Mouse (Mus musculus) liver (tissue): ENCODE results near the gene Rpgr.
A peak's percentile ranks its signal among the peaks of the same experiment; 100 is the strongest.

Experiments
- DNase-seq: peaks from one replicate; pipeline ENCODE4 v3.0.0-alpha.2; 2020; ENCODE audit warnings: mixed read lengths

The Rpgr gene

DNA sequence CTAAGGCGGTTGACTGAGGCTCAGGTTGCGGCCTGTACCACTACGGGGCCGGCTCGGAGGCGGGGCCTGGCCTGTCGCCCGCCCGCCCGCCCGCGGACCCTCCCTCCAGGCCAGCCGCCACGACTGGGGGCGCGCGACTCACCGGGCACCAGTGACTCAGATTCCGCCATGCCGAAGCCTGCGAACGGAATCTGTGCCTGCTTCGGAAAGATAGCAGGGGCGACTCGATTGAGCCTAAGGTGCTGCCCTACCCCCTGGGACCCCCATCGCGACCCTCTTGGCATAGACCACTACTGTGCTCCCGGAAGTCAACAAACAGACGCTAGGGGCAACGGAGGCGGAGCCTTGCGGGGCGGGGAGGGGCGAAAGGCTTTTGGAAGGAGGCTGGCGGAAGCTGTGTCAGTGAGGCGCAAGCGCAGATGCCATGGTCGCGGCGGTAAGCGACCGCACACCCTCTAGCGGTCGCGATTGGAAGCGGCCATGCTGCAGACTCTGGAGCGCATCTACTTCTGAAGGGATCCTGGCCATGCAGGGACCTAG is at the start of gene Rpgr:
TSS of gene Rpgr (minus strand) at position 511 of the 540 bp plus-strand sequence.
- peak; percentile 90 for DNase-seq

DNA sequence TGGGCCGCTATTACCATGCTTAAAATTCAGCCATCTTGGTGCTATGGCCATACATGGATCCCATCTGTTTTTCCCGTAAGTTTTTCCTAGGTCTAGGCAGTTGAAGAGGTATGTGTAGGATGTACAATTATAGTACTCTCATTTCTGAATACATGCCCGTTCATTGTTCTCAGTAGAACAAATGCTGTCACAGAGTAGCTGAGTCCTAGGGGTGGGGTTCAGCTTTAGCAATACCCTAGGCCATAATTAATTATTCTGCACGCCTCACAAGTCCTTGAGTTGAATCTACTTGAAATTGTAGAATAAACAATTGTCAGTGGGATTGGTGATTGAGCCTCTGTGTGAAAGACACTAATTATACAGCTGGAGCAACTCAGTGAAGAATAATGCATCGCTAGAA is 41.5 kb upstream of the Rpgr start:
- DNase-seq, result no peak

DNA sequence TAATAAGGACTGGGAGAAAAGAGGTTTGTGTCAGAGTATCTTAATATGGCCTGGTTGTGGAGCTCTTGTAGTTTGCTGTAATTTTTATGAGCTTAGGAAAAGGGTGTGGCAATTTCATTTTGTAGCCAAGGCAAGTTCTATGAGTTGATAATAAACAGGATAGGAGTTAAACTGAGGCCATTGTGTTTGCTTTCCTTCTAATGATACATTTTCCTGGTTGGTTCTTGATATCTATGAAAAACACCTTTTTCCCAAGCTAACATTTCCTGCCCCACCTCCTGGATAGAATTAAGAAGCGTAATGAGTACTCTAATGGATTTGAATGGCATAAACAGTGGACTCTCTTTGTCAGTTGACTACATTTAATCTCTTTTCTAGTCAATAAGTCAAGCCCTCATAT is 41.1 kb upstream of the Rpgr start:
- DNase-seq, result no peak

DNA sequence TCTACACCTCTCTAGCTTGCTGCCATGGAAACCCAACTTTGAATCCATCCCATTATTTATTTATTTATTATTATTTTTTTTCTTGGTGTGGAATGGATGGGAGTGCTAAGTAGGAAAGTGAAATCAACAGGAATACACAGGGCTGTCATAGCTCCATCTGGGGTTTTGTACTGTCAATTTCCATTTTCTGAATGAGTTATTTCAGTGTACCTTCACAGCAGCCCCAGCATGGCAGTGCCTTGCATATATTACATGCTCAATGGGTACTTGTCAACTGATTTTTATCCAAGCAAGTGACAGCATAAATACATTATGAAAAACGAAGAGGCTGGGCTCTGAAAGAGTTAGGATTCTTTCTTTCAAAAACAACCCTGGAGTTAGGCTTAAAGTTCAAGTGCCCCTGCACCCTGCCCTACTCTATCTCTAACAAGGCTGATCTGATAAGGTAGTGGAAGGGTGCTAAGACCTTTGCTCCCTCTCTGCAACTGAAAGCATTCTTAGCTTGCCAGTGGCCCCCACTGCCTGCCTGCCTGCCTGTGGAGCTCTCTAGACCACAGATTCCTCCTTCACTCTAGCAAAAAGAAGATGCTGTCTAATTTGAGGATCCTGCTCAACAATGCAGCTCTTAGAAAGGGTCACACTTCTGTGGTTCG is 35.3 kb upstream of the Rpgr start, which contains the start of gene Otc:
TSS of gene Otc (plus strand) at position 454 of the 653 bp plus-strand sequence.
- DNase-seq, result peak; percentile 4

DNA sequence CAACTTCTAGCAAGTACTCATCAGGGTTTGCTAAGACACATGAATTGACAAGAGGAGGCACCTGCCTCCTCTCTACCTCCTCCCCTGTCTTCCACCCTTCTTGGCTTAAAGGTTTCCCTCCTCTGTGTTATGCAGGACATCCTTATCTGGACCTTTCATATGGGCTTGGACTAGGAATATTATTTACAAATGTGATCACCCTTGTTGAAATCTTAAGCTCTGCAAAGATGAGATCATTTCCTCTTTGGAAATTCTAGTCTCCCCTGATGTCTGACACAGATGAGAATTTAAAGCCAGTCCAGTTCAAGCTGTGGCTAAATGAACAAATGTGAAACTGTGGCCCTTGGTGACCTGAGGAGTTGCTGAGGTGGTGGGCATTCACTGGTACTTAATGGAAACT is 34.6 kb upstream of the Rpgr start:
- DNase-seq, result no peak

DNA sequence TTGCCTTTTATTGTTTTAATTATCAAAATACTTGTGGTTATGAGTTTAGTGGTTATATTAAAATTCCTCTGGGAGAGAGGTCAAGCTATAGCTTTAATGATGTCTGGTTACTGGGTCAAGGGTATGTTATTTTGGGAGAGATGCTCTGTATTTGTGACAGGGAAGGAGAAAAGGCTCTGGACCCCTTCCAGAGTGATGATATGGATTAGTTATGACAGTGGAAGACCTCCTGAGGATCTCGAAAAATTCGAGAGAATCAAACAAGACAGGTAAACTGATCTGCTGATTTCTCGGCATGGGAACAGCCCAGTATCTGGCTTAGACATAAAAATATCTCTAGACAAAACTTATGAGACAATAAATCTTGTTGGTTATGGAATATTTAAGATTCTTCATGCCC is 27.2 kb upstream of the Rpgr start:
- DNase-seq, result no peak

DNA sequence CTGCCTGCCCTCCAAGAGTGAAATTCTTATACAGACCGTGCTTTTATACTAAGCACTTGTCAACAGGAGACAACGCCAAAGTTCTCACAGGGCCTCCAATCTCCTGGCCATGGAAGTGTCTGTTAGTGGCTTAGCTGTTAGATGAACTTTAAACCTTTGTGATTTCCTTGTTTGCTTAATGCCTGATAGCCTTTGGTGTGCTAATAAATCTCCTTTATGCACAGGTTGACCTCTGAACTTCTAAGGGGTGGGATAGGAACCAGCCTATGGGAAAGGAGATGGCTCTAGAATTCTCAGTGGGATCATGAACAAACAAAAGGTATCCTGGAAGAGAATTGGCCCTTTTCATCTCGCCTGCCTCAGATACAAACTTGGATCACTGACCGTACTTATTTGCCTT is 22.8 kb upstream of the Rpgr start:
- DNase-seq, result no peak

DNA sequence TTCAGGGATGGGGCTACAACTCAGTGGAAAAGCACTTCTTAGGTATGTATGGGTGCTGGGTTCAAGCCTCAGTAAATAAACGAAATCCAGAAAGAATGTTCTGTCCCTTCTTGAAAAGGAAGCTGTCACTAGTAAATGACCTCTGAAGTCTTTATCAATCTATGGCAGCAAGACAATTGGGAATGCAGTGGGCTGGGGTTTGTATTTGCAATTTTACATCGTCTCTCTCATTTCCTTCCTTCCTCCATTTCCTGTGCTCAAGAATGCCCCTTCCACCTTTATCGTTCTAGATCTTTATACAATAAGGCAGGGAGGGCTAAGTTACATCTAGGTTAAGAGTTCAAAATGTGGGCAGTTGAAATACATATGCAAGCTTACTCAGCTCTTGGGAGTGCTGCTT is 17.9 kb upstream of the Rpgr start:
- DNase-seq, result no peak

DNA sequence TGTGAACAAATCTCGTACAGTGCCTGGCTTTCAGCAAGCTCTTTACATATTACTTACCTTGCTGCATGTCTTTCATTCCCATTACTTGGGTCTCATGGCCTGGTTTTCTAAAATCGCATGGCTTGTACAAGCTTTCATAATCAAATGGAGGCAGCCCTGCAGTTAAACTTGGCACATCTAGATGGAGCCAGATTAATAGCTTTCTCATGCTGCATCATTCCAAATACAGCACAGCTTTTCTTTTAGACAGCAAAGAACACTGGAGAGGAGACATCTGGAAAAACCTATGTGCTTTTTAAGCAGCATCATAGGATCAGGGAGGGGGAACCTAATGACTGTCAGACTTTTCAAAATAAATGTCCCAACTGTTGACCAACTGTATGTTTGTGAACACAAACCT is 16.3 kb upstream of the Rpgr start:
- no peak for DNase-seq

DNA sequence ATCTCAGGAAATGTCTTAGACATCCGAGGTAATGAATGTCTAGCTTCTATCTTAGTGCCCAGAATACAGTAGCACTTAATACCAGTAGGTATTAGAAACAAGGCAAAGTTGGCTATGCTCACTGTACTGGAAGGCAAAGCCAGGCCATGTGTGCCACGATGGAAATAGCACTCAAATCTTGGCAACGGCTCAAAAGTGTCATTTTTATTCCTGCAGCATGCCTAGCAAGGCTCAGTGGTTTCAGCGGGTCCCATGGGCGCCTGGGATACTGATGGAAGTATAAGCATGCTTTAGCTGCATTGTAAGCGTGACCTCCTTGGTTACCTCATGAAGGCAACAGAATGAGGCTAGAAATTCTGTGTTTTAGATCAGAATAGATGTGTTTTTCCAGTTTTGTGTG is 2.6 kb upstream of the Rpgr start:
- DNase-seq, result no peak

DNA sequence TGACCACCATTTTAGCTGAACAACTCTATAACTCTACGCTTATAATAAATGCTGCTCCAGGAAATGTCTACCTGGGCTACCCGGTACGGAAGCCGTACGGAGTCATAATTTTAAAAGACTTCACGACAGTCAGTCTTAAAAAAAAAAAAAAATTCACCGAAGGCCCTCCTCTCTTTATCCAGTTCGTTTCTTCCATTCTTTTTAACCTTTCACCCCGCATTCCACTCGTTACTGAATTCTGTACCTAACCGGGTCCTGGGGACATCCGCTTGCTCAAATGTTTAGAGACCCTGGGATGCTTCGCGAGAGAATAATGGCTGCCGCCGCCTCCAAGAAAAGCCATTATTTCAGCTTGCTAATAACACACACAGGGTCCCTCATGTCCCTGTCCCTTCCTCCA is 748 bp downstream of the Rpgr start:
- DNase-seq, result peak; percentile 8

DNA sequence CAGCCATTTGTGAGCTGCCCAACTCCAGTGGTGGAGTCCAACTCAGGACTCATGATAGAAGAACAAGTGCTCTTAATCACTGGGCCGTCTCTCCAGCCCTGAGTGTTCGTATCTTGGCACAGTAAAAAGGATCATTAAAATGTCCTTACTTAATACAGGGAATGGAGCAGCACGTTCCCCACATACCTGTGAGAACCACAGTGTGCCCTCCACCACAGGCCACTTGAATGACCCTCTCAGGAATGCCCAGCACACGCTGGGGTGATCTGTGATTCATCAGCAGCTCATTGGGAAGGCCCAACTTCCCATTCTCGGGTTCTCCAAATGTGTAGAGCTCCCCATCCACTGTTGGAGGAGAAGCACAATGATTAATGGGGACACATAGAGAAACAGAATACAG is 10.8 kb downstream of the Rpgr start:
- no peak for DNase-seq

DNA sequence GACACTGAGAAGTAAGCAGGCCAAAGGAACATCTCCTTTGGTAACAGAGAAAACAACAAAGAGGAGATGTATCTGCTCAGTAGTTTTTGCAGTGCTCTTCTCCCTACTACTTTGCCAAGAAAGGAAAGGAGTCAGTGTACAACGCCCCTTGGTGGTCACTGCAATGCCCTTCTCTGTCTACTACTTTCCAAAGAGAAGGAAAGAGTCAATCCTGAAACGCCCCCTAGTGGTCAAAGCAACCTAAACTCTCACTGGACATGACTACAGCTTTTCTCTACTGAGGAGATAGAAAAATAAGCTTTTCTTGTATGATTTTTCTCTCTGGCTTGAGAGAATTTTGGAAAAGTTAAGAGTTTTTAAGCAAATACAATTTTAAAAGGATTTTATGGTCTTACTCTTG is 15.4 kb downstream of the Rpgr start:
- DNase-seq, result peak; percentile 29

DNA sequence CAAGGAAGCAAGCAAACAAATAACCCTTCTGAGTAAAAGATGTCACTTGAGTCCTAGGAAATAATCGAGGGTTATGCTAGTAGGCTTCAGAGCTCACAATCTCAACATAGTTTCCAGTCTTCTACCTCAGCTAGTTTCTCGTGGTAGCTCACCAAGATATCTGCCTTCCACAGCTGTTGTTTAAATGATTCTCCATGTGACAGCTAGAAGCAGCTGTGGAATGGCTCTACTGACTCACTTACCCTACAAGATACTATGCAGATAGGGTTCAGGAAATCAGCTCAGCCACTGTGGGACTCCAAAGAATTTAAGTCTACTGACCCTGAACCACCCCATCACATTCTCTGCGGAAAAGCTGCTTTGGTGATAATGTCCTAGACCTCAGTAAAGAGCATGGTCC is 64.3 kb downstream of the Rpgr start:
- no peak for DNase-seq

DNA sequence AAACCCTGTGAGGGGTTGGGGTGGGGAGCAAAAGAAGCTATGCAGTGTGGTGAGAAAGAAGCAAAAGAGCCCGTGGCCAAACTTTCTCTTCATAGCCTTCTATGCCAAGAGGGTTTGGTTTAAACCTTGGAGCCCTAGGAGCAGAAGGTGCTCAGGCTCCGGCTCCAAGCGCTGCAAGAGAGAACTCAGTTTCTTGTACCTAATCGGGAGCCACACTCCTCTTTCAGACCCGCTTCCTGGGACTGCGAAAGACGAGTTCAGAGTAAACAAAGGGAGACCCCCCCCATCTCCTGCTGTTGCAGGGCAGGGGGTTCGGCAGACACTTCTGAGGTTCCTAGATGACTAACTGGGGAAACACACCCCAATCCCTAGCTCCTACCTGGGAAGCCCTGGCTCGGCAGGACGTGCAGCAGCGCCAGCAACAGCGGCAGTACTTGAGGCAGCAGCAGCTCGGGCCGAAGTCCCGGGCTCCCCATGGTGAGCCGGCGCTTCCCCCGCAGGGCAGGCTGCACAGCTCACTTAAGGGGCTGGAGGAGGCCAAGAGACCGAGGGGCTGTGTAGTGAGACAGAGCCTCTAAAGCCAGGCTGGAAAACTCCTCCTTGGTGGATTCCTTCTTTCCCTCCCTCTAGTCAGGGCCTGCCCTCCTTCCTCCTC is 99.5 kb downstream of the Rpgr start, which contains the start of gene Srpx:
TSS of gene Srpx (minus strand) at position 645 of the 655 bp plus-strand sequence.
- DNase-seq, result peak; percentile 7

DNA sequence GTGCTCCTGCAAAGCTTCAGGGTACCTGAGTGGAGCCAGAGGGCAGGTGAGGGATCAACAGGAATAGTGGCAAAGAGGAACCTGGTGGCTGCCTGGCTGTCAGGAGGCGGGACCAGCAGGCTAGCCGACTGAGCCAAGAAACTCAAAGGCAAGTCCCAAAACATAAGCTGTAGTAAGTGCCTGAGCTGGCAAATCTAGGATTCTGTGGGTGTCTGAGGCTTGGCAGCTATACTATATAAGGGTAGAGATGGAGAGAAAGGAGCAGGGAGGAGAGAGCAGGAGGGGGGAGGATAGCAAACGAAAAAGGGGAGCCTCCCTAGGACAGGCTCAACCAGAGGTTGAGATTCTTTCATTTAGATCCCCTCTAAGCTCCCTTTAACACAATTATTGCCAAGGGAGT is 100.9 kb downstream of the Rpgr start:
- DNase-seq, result no peak

DNA sequence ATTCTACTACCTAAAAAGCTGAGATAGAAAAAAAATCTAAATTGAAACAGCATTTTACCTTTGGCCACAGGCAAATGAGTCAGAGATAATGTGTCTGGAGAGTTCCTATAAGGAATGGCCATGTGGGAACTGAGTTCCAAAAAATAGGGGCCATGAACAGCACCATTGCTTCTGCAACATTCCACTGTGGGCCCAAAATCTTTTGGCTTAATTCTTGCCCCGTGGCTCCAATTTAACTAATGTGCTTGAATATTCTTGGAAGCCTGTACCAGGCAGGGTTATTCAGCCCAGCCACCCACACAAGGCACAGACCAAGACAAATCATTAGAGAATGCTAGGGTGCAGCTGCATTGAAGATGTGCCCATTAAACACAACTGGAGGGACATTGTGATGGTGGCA is 106.0 kb downstream of the Rpgr start:
- no peak for DNase-seq

DNA sequence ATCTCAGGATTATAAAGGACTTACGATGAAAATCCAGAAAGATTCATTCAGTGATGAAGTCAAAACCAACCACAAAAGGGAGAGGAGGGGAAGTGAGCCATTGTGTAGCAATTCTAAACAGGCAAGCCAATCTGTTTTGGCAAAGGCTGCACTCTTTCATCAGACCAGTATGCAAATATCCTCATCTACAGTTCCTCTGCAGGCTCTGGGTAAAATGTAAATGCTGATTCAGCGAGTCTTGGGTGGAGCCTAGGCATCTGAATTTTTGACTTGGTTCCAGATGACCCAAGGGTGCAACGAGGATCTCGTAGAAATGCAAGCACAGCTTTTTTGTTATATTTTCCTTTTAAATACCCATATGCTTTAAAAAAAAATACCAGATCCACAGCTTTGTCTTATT is 108.2 kb downstream of the Rpgr start:
- DNase-seq, result no peak

DNA sequence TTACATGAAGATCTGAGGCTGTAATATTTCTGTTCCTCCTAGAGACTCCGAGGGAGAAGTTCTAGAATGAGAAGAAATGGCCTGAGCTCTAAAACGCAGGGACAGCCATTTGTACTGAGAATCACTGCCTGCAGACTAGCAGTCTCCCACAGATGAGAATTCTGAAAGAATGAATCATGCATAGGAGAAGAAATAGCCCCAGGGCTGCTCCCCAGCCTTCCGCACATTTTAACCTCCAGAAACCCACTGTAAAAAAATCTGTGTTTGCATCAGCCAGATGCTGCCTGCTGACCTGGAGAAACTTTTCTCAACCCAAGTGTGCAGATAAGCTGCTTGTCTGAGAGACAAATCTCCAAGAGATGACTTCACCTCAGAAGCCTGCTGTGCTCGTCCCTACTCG is 111.2 kb downstream of the Rpgr start:
- no peak for DNase-seq

DNA sequence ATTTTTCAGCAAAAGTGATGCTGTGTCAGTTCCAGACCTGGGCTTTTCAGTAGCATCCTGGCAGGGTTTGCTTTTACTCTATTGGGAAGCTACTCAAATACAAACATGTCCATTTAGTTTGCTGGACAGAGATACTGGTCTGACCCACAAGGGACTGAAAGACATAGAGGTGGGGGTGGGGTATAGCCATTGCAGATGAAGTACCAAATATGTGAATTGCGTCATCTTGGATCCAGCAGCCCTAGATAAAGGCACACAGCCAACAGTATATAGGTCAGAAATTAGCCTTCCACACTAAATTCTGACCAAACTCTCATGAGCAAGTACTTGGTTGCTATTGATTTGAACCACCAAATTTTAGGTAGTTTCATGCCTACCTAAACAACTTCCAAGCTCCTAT is 114.0 kb downstream of the Rpgr start:
- no peak for DNase-seq

DNA sequence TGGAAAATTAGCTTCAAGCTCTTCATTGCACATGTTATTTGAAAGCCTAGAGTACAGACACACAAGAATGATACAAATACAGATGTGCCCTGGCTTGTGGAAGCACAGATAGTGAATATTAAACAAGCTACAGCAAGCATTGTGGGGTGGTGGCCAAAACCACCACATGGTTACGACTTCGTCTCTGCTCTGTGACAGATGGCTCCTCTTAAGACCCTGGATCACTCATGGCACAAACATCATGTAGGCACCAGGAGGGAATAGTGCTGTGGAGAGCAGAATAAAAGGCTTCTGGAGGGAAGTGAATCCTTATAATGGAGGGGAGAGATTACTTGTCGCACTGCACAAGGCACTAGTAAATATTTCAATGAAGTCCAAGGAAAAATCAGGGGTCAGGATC is 120.9 kb downstream of the Rpgr start:
- DNase-seq, result no peak

DNA sequence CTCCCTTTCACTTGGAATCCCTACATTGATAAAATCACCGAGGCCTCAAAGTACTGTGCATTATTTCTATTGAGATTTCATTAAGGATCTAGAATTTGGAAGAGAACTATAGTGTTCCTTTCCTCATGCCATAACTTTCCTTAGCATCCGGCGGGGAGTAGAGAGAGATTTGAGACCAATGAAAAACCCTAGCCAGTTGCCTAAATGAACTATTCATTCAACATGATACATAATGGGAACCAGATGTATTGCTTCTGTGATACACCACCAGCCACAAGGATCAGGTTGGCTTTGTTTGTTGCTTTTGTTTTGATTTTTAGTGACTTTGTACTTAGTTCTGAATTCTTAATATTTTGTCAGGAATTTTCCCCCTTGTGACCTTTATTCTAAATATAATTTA is 136.3 kb downstream of the Rpgr start:
- no peak for DNase-seq

DNA sequence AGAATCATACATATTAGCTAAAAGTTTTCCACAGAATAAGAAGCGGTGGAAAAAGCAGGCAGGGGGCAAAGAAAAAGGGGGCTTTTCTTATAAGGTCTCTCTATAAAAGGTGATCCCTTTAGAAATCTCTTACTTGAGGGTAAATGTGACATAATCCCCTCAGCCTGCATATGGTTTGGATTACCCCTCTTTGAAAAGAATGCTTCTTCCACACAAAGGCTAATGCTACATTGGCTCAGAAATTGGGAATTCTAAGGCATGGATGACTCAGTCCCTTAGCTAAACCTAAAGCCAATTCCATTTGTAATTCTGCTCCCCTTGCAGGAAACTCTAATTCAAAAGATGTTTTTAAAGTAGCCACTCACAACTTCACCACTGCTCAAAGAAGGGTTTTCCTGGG is 136.7 kb downstream of the Rpgr start:
- DNase-seq, result no peak

DNA sequence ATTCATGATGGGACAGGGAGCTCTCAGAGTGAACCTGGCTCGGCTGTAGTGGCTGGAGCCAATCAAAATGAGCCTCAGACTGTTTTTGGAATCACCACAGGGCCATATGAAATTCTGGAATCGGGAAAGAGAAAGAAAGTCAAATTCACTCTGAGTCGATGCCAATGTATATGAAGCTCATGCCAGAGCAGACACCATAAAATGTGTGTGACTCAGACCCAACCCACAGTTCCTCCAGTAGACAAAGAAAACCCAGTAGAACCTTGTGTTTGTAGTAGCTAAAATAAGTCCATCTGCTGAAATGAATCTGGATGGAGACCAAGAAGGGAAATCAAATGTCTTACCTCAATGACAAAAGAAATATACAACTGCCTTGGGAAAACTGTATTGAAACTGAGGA is 142.8 kb downstream of the Rpgr start:
- DNase-seq, result no peak

DNA sequence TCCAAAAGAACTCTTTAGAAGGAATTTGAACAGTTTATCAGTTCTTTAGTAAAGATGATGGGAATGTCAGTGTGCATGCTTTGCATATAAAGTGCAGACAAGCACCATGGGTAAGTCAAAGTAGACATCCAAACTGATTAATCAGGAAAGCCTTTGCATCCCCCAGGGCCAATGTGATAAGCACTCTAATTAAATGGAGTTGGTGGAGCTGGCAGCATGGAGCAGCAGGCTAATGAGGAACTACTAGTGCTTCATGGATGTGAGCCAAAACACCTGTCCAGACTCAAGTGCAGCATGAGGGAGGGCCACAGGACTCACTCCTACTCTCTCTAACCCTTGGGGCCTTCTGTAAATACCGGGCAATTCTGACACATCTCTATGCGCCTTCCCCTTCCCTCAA is 145.2 kb downstream of the Rpgr start:
- no peak for DNase-seq
